Mouse (Mus musculus) kidney, adult 8-10 months (tissue): ENCODE measurements at regions not wholly inside any gene's neighbourhood (a gene's known extent, or its start where the extent isn't known, plus 50 kb on each side); places are given as distances from the start of the nearest gene placed in this dataset.
"Not testable (repeated sequence)": the region's sequence is repeated elsewhere in the genome, so short reads cannot be mapped to it uniquely, and the experiment has no call there.

Experiments
- DNase-seq, 2 experiments: peaks; one replicate each; pipeline ENCODE4 v3.0.0; 2022

DNA sequence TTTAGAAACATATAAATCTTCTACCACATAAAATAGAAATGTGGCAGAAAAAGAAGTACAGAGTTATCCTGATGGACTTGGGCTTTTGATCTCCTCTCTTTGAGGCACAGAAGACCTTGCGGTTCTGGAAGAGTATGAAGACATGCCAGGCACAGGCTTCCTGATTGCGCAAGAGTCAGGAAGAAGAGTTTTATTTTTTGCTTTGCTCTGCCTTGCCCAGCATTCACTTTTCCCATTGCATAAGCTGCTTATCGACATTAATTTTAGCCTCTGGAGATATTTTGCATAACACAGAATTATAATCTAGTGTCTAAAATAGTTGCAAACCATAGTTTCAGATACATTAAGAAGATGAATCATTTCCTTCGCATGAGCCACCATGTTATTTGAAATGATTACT is 627.8 kb upstream of the Slc8a1 start:
- DNase-seq = no peak

DNA sequence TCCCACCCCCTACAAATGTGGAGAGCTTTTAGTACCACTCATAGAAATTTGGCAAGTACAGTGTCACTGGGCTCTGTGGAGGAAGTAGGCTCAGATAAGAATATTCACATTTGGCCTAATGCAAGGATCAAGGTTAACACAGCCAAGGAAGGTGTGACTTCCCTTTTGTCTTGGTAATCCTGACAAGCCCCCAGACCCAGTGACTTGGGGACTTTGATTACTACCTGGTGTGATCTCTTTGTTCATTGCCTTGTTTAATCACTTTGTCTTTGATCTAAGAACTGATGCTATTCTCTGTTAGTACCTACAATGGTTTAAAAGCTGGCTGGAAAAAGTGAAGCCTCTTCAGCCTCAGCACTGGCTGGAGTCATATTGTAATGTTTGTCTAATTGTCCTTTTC is 610.5 kb upstream of the Slc8a1 start:
- no peak for DNase-seq

GRCm38 (mm10) chr17:82331429-82331828 is 593.3 kb upstream of the Slc8a1 start:
- DNase-seq = no peak

GRCm38 (mm10) chr17:82312191-82312590 is 574.0 kb upstream of the Slc8a1 start:
- DNase-seq = no peak

GRCm38 (mm10) chr17:82306347-82306746 is 568.2 kb upstream of the Slc8a1 start:
- DNase-seq = no peak

DNA sequence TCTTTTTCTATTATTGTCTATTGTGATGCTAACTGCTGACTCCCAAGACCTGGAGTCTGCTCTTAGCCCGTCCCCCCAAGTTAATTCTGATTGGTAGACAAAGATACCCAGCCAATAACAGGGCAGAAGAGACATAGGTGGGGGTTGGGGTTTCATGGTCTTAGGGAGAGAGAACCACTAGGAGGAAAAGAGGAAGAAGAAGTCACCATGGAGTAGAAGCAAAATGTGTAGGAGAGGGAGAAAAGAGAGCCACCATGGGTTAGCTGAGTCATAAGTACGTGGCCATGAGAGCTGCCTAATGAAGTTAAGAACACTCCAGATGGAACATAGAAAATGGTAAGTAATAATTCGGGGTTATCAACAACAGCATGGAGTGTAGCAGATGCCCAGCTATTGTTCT is 539.6 kb upstream of the Slc8a1 start:
- no peak for DNase-seq

GRCm38 (mm10) chr17:82273946-82274345 is 535.8 kb upstream of the Slc8a1 start:
- no peak for DNase-seq

GRCm38 (mm10) chr17:82272845-82273244 is 534.7 kb upstream of the Slc8a1 start:
- DNase-seq = no peak

DNA sequence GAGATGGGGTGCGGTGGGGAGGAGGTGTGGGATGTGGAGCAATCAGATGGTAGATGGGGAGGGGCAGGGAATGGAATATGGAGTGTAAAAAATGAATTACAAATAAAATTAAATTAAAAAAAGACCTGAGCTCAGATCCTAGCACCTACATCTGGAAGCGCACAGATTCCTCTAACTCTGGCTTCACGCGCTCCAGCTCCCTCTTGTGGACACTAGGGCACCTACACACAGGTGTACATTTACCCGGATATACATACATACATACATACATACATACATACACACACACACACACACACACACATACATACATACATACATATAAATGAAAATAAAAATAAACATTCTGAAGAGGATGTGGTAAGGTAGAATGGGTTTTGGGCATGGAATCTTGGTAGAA is 528.7 kb upstream of the Slc8a1 start:
- DNase-seq = not testable (repeated sequence)

DNA sequence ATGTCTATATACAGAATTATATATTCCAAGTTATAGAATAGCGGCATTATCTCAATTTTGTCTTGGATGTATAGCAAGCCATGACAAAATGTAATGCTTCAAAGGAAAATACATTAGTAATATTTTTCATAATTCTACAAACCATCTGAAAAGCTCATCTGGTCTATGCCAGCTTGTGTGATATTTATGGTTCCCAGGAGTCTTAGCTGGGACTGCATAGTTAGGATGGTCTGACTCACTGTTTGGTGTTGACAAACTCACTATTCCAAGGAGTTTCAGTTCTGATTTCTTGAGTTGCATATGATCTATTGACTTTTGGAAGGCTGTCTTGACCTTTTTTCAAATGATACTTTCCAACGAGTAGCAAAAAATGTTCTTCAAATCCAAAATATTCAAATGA is 514.2 kb upstream of the Slc8a1 start:
- DNase-seq = no peak

DNA sequence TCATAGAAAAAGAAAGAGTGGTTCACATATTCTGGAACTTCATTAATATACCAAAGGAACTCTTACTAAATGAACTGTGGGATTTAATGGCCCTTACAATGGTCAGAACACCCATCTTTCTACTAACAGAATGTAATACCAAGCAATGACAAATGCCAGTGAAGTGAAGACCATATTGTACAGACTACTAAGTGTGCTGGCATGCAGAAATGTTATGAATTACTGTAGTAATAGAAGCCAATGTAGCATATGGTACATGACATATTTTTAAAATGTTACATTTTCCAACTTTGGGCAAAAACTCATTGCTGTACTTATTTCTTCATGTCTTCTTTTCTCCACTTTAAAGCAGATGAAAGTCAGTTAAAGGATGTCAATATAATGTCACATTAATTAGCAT is 513.7 kb upstream of the Slc8a1 start:
- no peak for DNase-seq

DNA sequence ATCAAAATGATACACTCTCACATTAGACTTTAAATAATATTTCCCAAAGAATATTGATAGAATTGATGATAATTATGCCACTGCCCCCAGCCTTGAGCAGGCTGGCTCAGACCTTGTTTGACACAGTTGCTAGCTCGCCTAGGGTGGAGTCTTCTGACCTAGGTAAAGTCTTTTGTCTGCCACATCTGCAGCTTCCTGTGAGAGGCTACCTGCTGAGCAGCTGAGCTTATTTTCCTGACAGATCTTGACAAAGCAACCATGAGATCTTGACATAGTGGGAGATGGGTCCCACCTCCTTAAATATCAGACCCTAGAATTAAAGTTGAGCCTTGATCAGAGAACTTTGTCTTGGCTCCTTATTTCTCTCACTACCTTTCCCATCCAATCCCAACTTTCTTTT is 500.2 kb upstream of the Slc8a1 start:
- no peak for DNase-seq

DNA sequence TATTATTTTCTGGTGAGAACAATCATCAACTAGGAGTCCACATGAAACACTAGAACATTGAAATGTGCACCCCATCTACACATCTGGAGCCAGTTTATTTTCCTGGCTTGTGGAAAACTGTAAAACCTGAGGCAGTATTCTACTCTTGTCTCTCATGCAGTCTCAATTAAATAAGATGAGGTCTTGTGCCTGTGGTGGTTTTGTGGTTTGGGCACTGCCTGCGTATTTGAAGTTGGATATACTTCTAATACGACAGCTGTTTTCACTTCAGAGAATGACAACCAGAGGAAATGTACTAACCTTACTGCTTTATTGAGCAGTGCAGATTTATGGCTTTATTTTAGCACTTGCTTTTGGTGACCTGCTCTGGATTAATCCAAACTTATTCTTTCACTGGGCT is 499.3 kb upstream of the Slc8a1 start:
- no peak for DNase-seq

GRCm38 (mm10) chr17:82215728-82216623 is 477.8 kb upstream of the Slc8a1 start:
- DNase-seq = no peak

- no peak for DNase-seq
Measured at GRCm38 (mm10) chr17:82199981-82200380, 461.8 kb upstream of the Slc8a1 start.

GRCm38 (mm10) chr17:82199031-82199642 is 461.0 kb upstream of the Slc8a1 start:
- no peak for DNase-seq

DNA sequence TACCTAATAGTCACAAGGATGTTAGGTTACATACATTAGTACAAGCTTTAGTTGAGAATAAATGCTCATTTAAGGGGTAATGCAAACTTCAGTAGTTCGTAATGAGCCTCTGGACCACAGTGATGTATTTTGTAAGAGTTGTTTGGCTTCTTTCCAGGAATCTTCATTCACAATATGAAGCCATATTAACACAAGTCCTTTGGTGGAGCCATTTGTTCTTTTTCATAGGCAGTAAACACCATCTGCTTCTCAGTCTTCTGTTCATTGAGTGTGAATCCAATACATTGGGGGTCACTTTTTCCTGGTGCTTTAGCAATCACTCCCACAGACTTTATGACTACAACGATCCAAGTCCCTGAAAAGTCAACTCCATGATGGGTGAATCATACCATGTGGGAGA is 446.1 kb upstream of the Slc8a1 start:
- DNase-seq = no peak

DNA sequence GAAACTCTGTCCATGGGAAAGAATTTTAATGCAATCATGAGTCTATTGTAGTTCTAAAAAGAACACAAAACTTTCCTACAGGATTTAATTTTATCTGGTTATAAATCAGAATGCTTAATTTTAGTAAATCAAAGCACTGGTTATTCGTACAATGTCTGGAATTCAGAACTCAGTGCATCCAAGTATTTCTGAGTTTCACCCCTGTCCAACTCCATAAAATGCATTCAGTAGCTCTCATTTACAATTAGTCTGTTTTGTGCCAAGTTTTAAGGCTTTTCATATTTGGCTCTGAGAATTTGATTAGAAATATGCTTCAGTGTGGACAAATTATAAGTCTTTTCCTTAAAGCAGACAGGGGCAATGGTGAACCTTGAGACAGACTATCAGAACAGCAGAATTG is 433.0 kb upstream of the Slc8a1 start:
- DNase-seq = no peak

- DNase-seq = no peak
Measured at GRCm38 (mm10) chr17:82153446-82153845, 415.3 kb upstream of the Slc8a1 start.

DNA sequence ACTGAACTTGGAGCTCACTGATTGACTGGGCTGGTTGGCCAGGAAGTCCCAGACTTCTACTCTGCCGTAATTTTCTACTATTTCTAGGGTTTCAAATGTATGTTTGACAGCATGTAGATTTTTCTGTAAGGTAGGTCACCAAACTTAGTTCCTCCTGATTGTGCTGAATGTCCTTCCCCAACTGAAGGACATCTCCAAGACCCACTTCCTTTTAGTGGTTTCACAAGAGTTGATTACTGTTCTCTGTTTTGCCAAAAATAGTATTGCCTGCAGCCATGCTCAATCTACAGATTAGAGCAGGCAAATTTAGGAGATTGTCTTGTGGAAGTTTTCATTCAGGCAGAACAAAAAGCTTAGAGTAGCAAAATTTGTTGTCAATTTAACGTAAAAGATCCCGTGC is 396.7 kb upstream of the Slc8a1 start:
- no peak for DNase-seq

GRCm38 (mm10) chr17:82132941-82133340 is 394.8 kb upstream of the Slc8a1 start:
- DNase-seq = no peak

DNA sequence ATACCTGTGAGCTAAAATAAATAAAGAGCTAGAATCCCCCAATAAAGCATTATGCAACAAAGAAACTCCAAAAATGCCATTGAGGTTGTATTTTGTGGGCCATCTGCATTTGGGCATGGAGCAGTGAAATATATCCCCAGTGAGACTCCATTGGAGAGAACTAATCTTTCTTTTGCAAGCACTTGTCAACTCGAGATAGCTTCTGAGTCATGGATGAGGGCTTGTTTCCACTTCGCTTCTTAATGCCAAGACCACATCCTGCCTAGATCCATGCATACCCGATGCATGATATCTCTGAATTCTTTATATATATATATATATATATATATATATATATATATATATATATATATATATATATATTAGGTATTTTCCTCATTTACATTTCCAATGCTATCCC is 349.0 kb upstream of the Slc8a1 start:
- no peak for DNase-seq

GRCm38 (mm10) chr17:82080301-82080700 is 342.1 kb upstream of the Slc8a1 start:
- no peak for DNase-seq
